Mouse (Mus musculus): Measurements from ENCODE around the gene Irf3.

DNA sequence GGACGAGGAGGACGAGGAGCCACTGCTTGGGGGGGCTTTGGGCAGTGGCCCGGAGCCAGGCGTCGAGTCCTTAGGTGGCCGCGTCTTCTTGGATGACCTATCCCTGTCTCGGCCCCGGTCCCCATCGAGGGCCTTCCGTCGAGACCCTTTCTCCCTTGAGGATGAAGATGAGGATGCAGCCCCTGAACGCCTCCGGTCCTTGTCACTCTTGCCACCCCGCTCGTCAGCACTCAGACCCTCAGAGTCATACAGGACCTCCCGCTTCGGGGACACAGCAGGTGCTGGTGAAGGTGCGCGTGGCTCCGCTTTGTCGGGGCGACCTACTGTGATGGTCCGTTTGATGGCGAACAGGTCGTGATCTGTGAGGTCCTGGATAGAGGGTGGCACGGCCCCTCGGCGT is 9.7 kb downstream of the Irf3 start:
- TF ChIP-seq CTCF (IDR thresholded peaks at IDR 0.05; ENCODE audit: low read depth, low read length) = no peak
- TF ChIP-seq POLR2A (IDR thresholded peaks at IDR 0.05; ENCODE audit: insufficient read depth, low read length) = no peak
